Mouse (Mus musculus) hindbrain, embryonic 12.5 days (tissue): Measurements from ENCODE around the gene Prss57. TPM values are rescaled to one million over a fixed set of nuclear protein-coding genes. Genes with fewer than 3 reads are reported as not detected.

ENCODE experiments used
- ATAC-seq: fragments of 200-750 bp; cut with Nextera tagmentation; 2 replicates; pipeline ENCODE4 v1.8.0; 2017; ENCODE audit warnings: moderate TSS enrichment; ENCODE audit not compliant: low FRiP score
- H3K27ac ChIP-seq: fragments of 300-500 bp; sonication (generic); 2 replicates; pipeline ENCODE4 v1.5.1; 2016; ENCODE audit warnings: mild to moderate bottlenecking
- H3K27me3 ChIP-seq: fragments of 300-500 bp; sonication (generic); 2 replicates; pipeline ENCODE4 v1.6.1; 2016; ENCODE audit warnings: mild to moderate bottlenecking
- H3K36me3 ChIP-seq: fragments of 300-500 bp; sonication (generic); 2 replicates; pipeline ENCODE4 v1.6.1; 2016; ENCODE audit warnings: mild to moderate bottlenecking
- H3K4me1 ChIP-seq: fragments of 300-500 bp; sonication (generic); 2 replicates; pipeline ENCODE4 v1.6.1; 2016
- H3K4me2 ChIP-seq: fragments of 300-500 bp; sonication (generic); replicated peaks from 2 replicates; pipeline ENCODE4 v1.6.1; 2016; ENCODE audit warnings: mild to moderate bottlenecking
- H3K4me3 ChIP-seq: fragments of 300-500 bp; sonication (generic); 2 replicates; pipeline ENCODE4 v1.5.1; 2016; ENCODE audit warnings: mild to moderate bottlenecking
- H3K9ac ChIP-seq: fragments of 300-500 bp; sonication (generic); 2 replicates; pipeline ENCODE4 v1.6.1; 2016; ENCODE audit warnings: mild to moderate bottlenecking, moderate library complexity
- H3K9me3 ChIP-seq: fragments of 300-500 bp; sonication (generic); replicated peaks from 2 replicates; pipeline ENCODE4 v1.6.1; 2016; ENCODE audit warnings: mild to moderate bottlenecking
- WGBS: fragments of 180-500 bp; shearing (Covaris S2); methylation state at CpG from one replicate; pipeline ENCODE4 v1.1.7; 2016; 5-methylcytosine and 5-hydroxymethylcytosine counted together
- polyA plus RNA-seq: library from polyadenylated mRNA; unstranded; fragments of >200 nt; fragmentation: Nextera tagmentation; extraction: Ambion mirVana; gene quantifications from 2 replicates; pipeline ENCODE4 v1.2.1, GENCODE M21; 2016

The Prss57 gene
- polyA plus RNA-seq, 1 experiment from 2014 or later, result 0.30 TPM

DNA sequence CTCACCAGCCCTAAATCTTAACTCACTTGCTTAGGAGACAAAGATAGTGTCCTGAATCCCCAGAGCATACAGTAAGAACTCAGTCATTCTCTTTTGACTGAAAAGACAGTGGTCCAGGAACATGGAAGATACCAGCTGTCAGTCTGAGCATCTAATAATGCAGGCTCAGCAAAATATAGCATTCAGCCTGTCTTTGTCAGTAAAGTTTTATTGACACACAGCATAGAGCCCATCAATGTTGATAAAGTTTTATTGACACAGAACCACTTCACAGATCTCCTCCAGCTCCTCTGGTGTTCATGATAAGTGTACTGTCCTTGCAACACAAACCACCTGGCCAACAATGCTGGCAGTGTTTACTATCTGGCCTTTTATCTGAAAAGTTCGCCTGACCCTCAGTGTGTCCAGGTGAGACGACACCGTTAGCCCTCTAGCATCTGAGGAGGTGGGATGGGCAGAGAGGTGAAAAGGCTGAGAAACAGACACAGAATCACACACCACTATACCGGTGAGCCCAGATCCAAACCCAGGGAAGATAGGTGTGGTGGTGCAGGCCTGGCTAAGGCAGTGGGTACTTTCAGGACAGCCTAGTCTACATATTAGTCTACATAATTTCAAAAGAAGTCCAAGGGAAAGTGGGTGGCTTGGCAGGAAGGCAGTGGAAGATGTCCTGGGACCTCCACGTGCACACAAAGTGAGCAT is 1.7 kb upstream of the Prss57 start:
- H3K4me2 ChIP-seq, result peak overlapping the region; percentile 90; the same call in 1 of the 2 replicates
- H3K4me3 ChIP-seq, result no peak overlapping the region
- WGBS, result 81% methylated on average over 5 of the region's 5 CpGs
- no peaks in the 10 kb centered on the region for H3K36me3 ChIP-seq
- no peaks in the 10 kb centered on the region for H3K9me3 ChIP-seq
- peak overlapping the region; percentile 18; the same call in 1 of the 2 replicates for H3K27ac ChIP-seq
- ATAC-seq, result no peak
- H3K9ac ChIP-seq, result peak overlapping the region; percentile 98; the same call in 1 of the 2 replicates
- no peaks in the 10 kb centered on the region for H3K27me3 ChIP-seq
- H3K4me1 ChIP-seq, result peaks cover 33% of the 10 kb centered on the region

DNA sequence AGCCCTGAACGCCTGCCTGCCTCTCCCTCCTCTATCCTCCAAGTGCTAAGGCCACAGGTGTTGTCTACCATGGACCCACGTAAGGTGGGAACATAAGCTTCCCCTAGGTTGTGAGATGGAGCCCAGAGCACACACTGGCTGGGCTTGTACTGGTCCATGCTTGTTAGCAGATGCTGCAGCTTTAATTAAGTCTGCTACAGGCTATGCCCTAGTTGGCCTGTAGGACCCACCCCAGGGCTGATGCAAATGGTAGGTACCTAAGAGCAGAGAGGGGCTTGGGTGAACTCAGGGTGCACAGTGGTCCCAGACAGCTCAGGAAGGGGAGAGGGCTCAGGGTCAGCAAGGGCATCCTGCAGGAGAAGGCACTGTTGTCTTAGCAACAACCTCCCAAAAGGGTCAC is 1.2 kb downstream of the Prss57 start:
- no peak overlapping the region for H3K4me2 ChIP-seq
- no peaks in the 10 kb centered on the region for H3K36me3 ChIP-seq
- ATAC-seq, result no peak
- peaks cover 6% of the 10 kb centered on the region for H3K27me3 ChIP-seq
- H3K27ac ChIP-seq, result no peak overlapping the region
- H3K9me3 ChIP-seq, result no peaks in the 10 kb centered on the region
- 51% methylated on average over 2 of the region's 2 CpGs for WGBS
- peaks cover 10% of the 10 kb centered on the region for H3K4me1 ChIP-seq
- H3K4me3 ChIP-seq, result no peak overlapping the region
- no peak overlapping the region for H3K9ac ChIP-seq

DNA sequence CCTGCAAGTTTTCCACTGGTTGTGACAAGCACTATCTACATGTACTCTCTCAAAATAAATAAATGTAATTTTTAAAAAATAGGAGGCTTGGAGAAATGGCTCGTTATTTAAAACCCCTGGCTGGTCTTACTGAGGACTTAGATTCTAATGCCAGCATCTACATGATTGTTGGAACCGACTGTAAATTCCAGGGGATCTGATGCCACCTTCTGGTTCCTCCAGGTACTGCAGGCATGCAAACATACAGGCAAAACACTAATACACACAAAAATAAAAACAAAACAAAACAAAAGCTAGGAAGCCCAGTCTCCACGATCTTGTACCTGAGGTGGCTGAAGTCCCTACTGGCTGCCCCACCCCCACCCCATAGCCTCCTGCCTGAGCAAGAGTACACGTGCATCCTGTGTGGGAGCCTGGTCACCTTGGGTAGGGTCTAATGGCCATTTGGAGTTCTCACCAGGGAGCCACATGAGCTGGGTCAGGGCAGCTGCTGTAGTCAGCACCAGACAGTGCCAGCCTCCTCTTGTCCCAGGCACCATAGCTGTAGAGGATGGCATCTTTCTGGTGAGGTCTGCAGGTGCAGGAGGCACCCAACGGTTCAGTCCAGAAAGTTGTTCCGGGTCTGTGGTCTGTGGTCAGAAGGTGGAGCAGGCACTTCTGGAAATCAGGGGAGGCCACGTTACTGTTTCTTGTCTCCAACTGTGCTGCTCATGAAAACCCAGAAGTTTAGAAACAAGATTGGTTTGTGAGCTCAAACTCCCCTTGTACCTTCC is 2.2 kb downstream of the Prss57 start:
- H3K4me1 ChIP-seq, result peaks cover 9% of the 10 kb centered on the region; the same call in 1 of the 2 replicates
- no peak overlapping the region for H3K4me3 ChIP-seq
- H3K9ac ChIP-seq, result no peak overlapping the region
- ATAC-seq, result no peak
- no peak overlapping the region for H3K4me2 ChIP-seq
- H3K27ac ChIP-seq, result no peak overlapping the region
- 38% methylated on average over 7 of the region's 7 CpGs for WGBS
- no peaks in the 10 kb centered on the region for H3K9me3 ChIP-seq
- no peaks in the 10 kb centered on the region for H3K36me3 ChIP-seq
- peaks cover 13% of the 10 kb centered on the region for H3K27me3 ChIP-seq

DNA sequence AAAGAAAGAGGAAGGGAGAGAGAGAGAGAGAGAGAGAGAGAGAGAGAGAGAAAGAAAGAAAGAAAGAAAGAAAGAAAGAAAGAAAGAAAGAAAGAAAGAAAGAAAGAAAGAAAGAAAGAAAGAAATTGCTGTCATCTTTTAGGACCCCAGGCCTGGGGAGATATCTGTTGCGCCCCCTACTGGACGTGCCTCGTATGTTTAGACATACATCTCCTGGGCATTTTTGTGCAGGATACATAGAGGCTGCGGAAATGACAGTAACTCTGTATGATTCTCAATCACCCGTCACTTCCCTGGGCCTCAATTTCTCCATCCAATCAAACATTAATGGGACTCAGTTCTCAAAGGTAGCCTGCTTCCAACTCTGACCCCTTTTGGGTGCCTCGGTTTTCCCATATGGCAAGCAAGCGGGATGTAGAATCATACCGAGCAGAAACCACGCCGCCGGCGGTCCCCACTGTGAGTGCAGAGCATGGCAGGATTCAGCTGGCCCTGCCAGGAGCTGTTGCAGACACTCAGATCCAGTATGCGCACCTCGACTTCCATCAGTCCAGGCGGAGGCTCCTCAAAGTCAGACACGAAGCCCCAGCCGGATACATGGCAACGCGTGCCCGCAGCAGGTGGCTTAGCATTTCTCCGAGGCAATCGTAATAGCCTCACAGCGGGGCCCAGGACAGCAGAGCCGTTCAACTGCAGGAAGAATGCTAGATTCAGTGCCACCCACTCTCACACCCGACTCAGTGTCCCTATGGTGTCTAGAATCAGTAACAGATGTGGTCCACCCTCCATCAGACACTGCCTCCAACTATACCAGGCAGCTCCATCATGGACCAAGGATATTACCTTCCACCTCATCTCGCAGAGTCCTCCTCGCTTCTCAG is 6.6 kb downstream of the Prss57 start:
- ATAC-seq, result no peak
- H3K4me1 ChIP-seq, result peaks cover 20% of the 10 kb centered on the region
- H3K36me3 ChIP-seq, result no peaks in the 10 kb centered on the region
- H3K27ac ChIP-seq, result no peak overlapping the region
- H3K9ac ChIP-seq, result no peak overlapping the region
- peaks cover 49% of the 10 kb centered on the region for H3K27me3 ChIP-seq
- H3K4me2 ChIP-seq, result no peak overlapping the region
- H3K4me3 ChIP-seq, result no peak overlapping the region
- WGBS, result 36% methylated on average over 27 of the region's 27 CpGs
- no peaks in the 10 kb centered on the region for H3K9me3 ChIP-seq

DNA sequence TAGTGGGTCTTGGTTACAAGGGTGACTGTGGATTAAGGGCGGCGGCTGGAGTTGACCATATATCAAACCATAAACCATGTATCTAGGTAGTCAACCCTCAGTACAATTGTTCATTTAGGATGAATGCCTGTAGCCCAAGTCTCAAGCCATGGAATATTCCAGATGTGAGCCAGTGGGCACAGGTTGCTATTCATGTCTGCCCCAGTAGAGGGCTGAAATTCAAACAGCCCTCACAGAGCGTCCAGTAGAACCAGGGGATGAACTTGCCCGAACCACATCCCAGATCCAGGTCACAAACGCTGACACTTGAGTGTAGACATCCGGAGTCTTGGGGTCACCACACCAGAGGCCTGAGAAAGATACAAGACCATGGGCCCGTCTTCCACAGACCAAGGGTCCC is 7.7 kb downstream of the Prss57 start:
- no peak overlapping the region for H3K4me2 ChIP-seq
- H3K27me3 ChIP-seq, result peaks cover 60% of the 10 kb centered on the region
- no peaks in the 10 kb centered on the region for H3K9me3 ChIP-seq
- no peak overlapping the region for H3K27ac ChIP-seq
- no peak overlapping the region for H3K4me3 ChIP-seq
- H3K4me1 ChIP-seq, result peaks cover 21% of the 10 kb centered on the region
- no peak overlapping the region for H3K9ac ChIP-seq
- WGBS, result 69% methylated on average over 7 of the region's 7 CpGs
- no peak for ATAC-seq
- no peaks in the 10 kb centered on the region for H3K36me3 ChIP-seq

DNA sequence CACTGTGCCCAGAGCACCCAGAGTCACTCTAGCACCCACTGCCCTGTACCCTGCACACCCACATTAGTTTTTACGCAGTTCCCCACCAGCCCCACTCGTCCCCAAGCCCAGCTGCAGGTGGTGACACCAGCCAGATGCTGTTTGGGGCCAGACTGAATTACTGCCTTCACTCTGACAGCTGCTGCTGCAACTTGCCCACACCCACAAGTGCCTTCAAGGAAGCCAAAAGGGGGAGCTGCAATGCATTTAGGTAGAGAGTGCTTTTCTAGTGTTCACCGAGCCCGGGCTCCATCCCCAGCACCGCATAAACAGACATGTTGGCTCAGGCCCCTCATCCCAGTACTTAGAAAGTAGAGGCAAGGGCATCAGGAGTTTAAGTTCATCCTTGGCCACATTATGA is 8.8 kb downstream of the Prss57 start:
- WGBS, result 56% methylated on average over 5 of the region's 5 CpGs
- no peak overlapping the region for H3K4me2 ChIP-seq
- no peaks in the 10 kb centered on the region for H3K36me3 ChIP-seq
- ATAC-seq, result no peak
- no peak overlapping the region for H3K4me3 ChIP-seq
- peaks cover 71% of the 10 kb centered on the region for H3K27me3 ChIP-seq
- no peaks in the 10 kb centered on the region for H3K9me3 ChIP-seq
- H3K4me1 ChIP-seq, result peaks cover 32% of the 10 kb centered on the region
- H3K27ac ChIP-seq, result no peak overlapping the region
- no peak overlapping the region for H3K9ac ChIP-seq

DNA sequence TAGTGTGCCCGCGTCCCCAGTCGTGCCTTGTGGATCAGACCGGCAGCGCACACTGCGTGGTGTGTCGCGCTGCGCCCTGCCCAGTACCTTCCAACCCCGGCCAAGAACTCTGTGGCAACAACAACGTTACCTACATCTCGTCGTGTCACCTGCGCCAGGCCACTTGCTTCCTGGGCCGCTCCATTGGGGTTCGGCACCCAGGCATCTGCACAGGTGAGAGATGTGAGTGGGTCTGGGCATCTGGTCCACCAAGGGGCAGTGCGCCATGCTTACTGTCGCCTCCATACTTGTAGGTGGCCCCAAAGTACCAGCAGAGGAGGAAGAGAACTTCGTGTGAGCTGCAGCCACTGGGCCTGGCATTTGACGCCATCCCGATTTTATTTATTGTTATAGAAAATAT is 9.6 kb downstream of the Prss57 start:
- H3K4me3 ChIP-seq, result peak overlapping the region; percentile 36
- H3K27me3 ChIP-seq, result peaks cover 79% of the 10 kb centered on the region
- 29% methylated on average over 21 of the region's 21 CpGs for WGBS

DNA sequence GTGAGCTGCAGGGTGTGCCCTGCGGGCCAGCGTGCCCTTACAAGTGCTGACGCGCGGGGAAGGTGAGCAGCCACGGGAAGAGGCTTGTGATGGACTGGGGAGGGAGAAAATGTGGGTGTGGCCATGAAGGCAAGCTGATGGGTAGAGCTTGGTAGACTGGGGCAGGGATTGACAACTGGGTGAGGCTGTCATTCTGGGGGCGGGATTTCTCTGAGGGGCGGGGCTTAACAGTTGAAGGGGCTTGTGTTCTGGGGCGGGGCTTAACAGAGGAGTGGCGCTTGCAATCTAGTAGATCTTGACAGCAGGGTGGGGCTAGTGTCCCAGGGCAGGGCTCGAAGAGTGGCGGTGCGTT is 10.1 kb downstream of the Prss57 start:
- Histone ChIP-seq H3K4me2 (peak overlapping the region; percentile 67), H3K27ac (no peak overlapping the region), H3K9me3 (no peaks in the 10 kb centered on the region), H3K4me3 (peak overlapping the region; percentile 36), H3K4me1 (peaks cover 34% of the 10 kb centered on the region), H3K36me3 (no peaks in the 10 kb centered on the region), H3K9ac (peak overlapping the region; percentile 50; the same call in 1 of the 2 replicates), H3K27me3 (peaks cover 82% of the 10 kb centered on the region)
- under 1% methylated on average over 12 of the region's 13 CpGs for WGBS
- ATAC-seq, result 0 out of 2 replicates have a peak, but pooled peaks have one; percentile 5

More for the DNA sequence above, 9.6 kb downstream of the Prss57 start:
- Histone ChIP-seq H3K4me1 (peaks cover 34% of the 10 kb centered on the region), H3K9me3 (no peaks in the 10 kb centered on the region), H3K36me3 (no peaks in the 10 kb centered on the region), H3K9ac (no peak overlapping the region), H3K27ac (no peak overlapping the region), H3K4me2 (peak overlapping the region; percentile 67)
- ATAC-seq, result no peak

DNA sequence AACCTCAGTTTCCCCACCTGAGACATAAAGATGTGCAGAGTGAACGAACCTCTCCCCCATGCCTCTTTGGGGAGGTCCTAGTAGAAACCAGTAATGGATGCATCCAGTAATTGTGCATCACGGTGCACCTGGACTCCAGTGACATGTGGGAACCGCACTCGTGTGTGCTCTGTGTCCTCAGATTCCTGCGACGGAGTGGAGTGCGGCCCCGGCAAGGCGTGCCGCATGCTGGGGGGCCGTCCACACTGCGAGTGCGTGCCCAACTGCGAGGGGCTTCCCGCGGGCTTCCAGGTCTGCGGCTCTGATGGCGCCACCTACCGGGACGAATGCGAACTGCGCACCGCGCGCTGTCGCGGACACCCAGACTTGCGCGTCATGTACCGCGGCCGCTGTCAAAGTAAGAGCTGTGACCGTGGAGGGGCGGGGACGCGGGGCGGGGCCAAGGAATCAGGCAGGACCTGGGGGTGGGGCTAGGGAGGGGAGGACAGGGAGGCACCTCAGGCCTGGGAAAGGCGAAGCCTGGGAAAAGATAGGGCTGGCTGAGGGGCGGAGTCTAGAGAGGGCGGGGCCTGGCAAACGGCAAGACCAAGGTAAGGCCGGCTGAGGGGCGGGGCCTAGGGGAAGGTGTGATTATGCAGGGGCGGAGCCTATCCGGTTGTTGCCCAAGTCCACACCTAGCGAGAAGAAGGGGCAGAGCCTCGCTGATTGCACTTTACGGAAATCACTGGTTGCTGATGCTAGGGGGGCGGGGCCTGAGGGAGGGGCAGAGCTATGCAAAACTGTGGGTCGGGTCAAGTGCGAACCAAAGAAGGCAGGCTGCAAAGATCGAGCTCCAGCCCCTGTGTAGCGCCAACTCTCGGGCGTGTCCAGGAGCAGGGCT is 10.7 kb downstream of the Prss57 start:
- peak; percentile 89 for ATAC-seq
- peak overlapping the region; percentile 50; the same call in 1 of the 2 replicates for H3K9ac ChIP-seq
- no peaks in the 10 kb centered on the region for H3K36me3 ChIP-seq
- H3K27me3 ChIP-seq, result peaks cover 80% of the 10 kb centered on the region
- H3K4me1 ChIP-seq, result peaks cover 34% of the 10 kb centered on the region
- no peaks in the 10 kb centered on the region; the same call in 1 of the 2 replicates for H3K9me3 ChIP-seq
- peak overlapping the region; percentile 67 for H3K4me2 ChIP-seq
- 1% methylated on average over 52 of the region's 55 CpGs for WGBS
- no peak overlapping the region for H3K27ac ChIP-seq
- H3K4me3 ChIP-seq, result peak overlapping the region; percentile 36

DNA sequence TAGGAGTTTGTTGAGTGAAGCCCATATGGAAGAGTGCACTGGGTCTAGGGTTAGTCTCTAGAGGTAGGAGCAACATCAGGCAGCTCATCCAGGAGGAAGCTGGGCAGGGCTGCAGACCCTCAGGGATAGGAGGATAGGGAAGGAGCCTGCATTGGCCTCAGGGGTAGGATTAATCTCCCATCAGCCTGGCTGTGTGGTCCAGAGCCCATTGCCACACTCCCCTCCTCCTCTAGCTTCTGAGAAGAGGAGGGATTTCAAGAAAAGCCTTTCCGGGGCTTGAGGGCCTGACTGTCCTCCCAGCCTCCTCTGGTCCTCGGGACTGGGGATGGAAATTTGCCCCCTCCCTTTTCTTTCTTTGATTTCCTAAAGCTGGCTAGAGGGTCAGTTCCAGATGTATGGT is 11.6 kb downstream of the Prss57 start:
- Histone ChIP-seq H3K27me3 (peaks cover 71% of the 10 kb centered on the region), H3K4me2 (no peak overlapping the region), H3K9ac (no peak overlapping the region), H3K36me3 (no peaks in the 10 kb centered on the region), H3K4me1 (peaks cover 31% of the 10 kb centered on the region), H3K4me3 (no peak overlapping the region), H3K9me3 (no peaks in the 10 kb centered on the region; the same call in 1 of the 2 replicates), H3K27ac (no peak overlapping the region)
- no peak for ATAC-seq
- WGBS, result 23% methylated on average over 2 of the region's 2 CpGs

DNA sequence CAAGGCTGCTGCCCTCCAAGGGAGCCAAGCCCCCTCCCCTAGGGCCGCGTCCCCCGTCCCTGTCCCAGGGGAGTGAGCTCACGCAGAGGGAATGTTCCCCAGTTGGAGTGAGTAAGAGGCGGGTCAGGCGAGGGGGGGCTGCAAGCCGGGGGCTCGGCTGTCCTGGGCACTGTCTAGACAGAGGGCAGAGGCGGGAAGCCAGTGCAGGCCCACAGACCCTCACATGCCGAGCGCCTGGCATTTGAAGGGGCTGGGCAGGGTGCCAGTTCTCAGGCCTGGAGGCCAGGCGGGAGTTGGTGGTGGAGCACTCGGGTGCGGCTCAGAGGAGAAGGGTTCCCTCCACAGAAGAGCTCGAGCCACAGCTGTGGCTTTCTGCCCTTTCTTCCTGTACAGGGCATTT is 12.8 kb downstream of the Prss57 start:
- ATAC-seq, result no peak; the same call in 1 of the 2 replicates
- WGBS, result 9% methylated on average over 15 of the region's 15 CpGs

More for the DNA sequence above, 12.8 kb downstream of the Prss57 start:
- H3K36me3 ChIP-seq, result no peaks in the 10 kb centered on the region
- H3K4me3 ChIP-seq, result no peak overlapping the region
- H3K27ac ChIP-seq, result no peak overlapping the region
- H3K9me3 ChIP-seq, result no peaks in the 10 kb centered on the region; the same call in 1 of the 2 replicates
- H3K4me2 ChIP-seq, result peak overlapping the region; percentile 54
- peaks cover 68% of the 10 kb centered on the region for H3K27me3 ChIP-seq
- no peak overlapping the region for H3K9ac ChIP-seq
- peaks cover 30% of the 10 kb centered on the region for H3K4me1 ChIP-seq
